In genomic region chr12:24252071-24252874, GRCm38 (mm10) we compare ENCODE assay signal across 7 mouse cellular contexts.
A peak's percentile ranks its signal among the peaks of the same experiment; 100 is the strongest.
DNase-seq lines count a peak whose midpoint lies in the region; ATAC-seq and TF ChIP-seq lines count a peak whose summit lies in the region.
"Not testable (repeated sequence)": the region's sequence is repeated elsewhere in the genome, so short reads cannot be mapped to it uniquely, and the experiment has no call there.

No protein-coding gene starts in this region.

- peak overlapping the region; percentile 51 for H3K4me3 ChIP-seq in kidney, postnatal 0 days (replicated peaks; ENCODE audit: low read depth, low read length)
- H3K4me3 ChIP-seq in liver, embryonic 13.5 days (replicated peaks), result peak overlapping the region; percentile 58
- peak overlapping the region; percentile 45 for H3K4me3 ChIP-seq in midbrain, embryonic 16.5 days (ENCODE audit: low read depth, low read length)
- peak overlapping the region; percentile 27; the same call in 1 of the 2 replicates for H3K4me3 ChIP-seq in spleen, adult 2 months (ENCODE audit: extremely low read depth, insufficient read depth, insufficient read length)

- not testable (repeated sequence) for TF ChIP-seq POLR2A in spleen, adult 2 months (IDR thresholded peaks at IDR 0.05; ENCODE audit: low read depth, low read length)

- ATAC-seq in kidney, postnatal 0 days (replicated peaks; ENCODE audit: low FRiP score, low read depth); liver, embryonic 13.5 days (ENCODE audit: low read depth); midbrain, embryonic 16.5 days: not testable (repeated sequence)

- not testable (repeated sequence) for H3K9me3 ChIP-seq in kidney, postnatal 0 days (replicated peaks; ENCODE audit: low read length); liver, embryonic 13.5 days (replicated peaks); midbrain, embryonic 16.5 days (replicated peaks; ENCODE audit: control insufficient read depth, low read length, poor library complexity, severe bottlenecking)

- intact Hi-C loops in heart, postnatal 14 days (cut with DNase I), result not testable (repeated sequence)

- peak overlapping the region; percentile 19; the same call in 1 of the 2 replicates for H3K27ac ChIP-seq in kidney, postnatal 0 days
- not testable (repeated sequence) for H3K27ac ChIP-seq in liver, embryonic 13.5 days; midbrain, embryonic 16.5 days (ENCODE audit: low read length); spleen, adult 2 months (ENCODE audit: insufficient read depth, low read length)

- DNase-seq in cerebellum, postnatal 10 days, result peak; percentile 7 to 18
- DNase-seq in frontal cortex, postnatal 10 days (ENCODE audit: low spot score in 2 of 2), result peak; percentile 6 to 22
- DNase-seq in heart, postnatal 14 days, result peak; percentile 24 to 31
- DNase-seq in kidney, postnatal 0 days (ENCODE audit: low spot score), result peak; percentile 18
- not testable (repeated sequence) for DNase-seq in liver, embryonic 13.5 days; spleen, adult 2 months (ENCODE audit: low read depth in 1 of 2, low spot score in 2 of 2)

- H3K9ac ChIP-seq in kidney, postnatal 0 days (ENCODE audit: low read depth, low read length), result peak overlapping the region; percentile 62
- peak overlapping the region; percentile 43; the same call in 1 of the 2 replicates for H3K9ac ChIP-seq in liver, embryonic 13.5 days
- H3K9ac ChIP-seq in midbrain, embryonic 16.5 days (ENCODE audit: low read depth, low read length), result peak overlapping the region; percentile 60

- WGBS in kidney, postnatal 0 days, result under 1% methylated on average over 57 of the region's 77 CpGs
- WGBS in liver, embryonic 13.5 days (ENCODE audit: insufficient replicate concordance), result 2% methylated on average over 70 of the region's 77 CpGs
- 4% methylated on average over 30 of the region's 77 CpGs for WGBS in midbrain, embryonic 16.5 days
- 10% methylated on average over 59 of the region's 77 CpGs for WGBS in spleen, adult 2 months

- H3K4me2 ChIP-seq in kidney, postnatal 0 days (ENCODE audit: low read length), result peak overlapping the region; percentile 61
- H3K4me2 ChIP-seq in liver, embryonic 13.5 days, result peak overlapping the region; percentile 64
- peak overlapping the region; percentile 42 for H3K4me2 ChIP-seq in midbrain, embryonic 16.5 days (ENCODE audit: low read length)

- not testable (repeated sequence) for H3K27me3 ChIP-seq in kidney, postnatal 0 days (ENCODE audit: insufficient read depth, low read length); liver, embryonic 13.5 days; midbrain, embryonic 16.5 days (ENCODE audit: control insufficient read depth, insufficient read depth, low read depth, low read length); spleen, adult 2 months (ENCODE audit: control insufficient read depth, insufficient read depth, low read length)

- not testable (repeated sequence) for H3K4me1 ChIP-seq in kidney, postnatal 0 days (replicated peaks; ENCODE audit: insufficient read depth, low read length); liver, embryonic 13.5 days (replicated peaks); midbrain, embryonic 16.5 days (ENCODE audit: control insufficient read depth, insufficient read depth, low read length); spleen, adult 2 months (ENCODE audit: control insufficient read depth, insufficient read depth, insufficient read length)

- TF ChIP-seq CTCF in kidney, postnatal 0 days (IDR thresholded peaks at IDR 0.05; ENCODE audit: low read depth); spleen, adult 2 months (IDR thresholded peaks at IDR 0.05; ENCODE audit: extremely low read depth, insufficient read depth, insufficient read length, insufficient replicate concordance): not testable (repeated sequence)

- H3K36me3 ChIP-seq in kidney, postnatal 0 days (ENCODE audit: insufficient read depth, low read length); liver, embryonic 13.5 days; midbrain, embryonic 16.5 days (ENCODE audit: control insufficient read depth, insufficient read depth, low read length); spleen, adult 2 months (ENCODE audit: control insufficient read depth, insufficient read depth, low read length): not testable (repeated sequence)
